Mouse (Mus musculus) liver, embryonic 16.5 days (tissue): ENCODE measurements around the gene Ctla2a. TPM values are rescaled to one million over a fixed set of nuclear protein-coding genes. Genes with fewer than 3 reads are reported as not detected.
A peak's percentile ranks its signal among the peaks of the same experiment; 100 is the strongest.
"Not testable (repeated sequence)": the region's sequence is repeated elsewhere in the genome, so short reads cannot be mapped to it uniquely, and the experiment has no call there.

Source experiments
- ATAC-seq: fragments of 200-750 bp; cut with Nextera tagmentation; 2 replicates; pipeline ENCODE4 v1.8.0; 2017; ENCODE audit warnings: low read depth, mild to moderate bottlenecking, moderate number of reproducible peaks, moderate library complexity
- H3K27ac ChIP-seq: fragments of 300-500 bp; sonication (generic); 2 replicates; pipeline ENCODE4 v1.5.1; 2014; ENCODE audit warnings: mild to moderate bottlenecking, low read length
- H3K27me3 ChIP-seq: fragments of 300-500 bp; sonication (generic); 2 replicates; pipeline ENCODE4 v1.6.1; 2014; ENCODE audit warnings: low read depth, low read length, mixed read lengths; ENCODE audit not compliant: control insufficient read depth, insufficient read depth
- H3K36me3 ChIP-seq: fragments of 300-500 bp; sonication (generic); 2 replicates; pipeline ENCODE4 v1.6.1; 2014; ENCODE audit warnings: mild to moderate bottlenecking; ENCODE audit not compliant: control insufficient read depth, insufficient read depth
- H3K4me1 ChIP-seq: fragments of 300-500 bp; sonication (generic); 2 replicates; pipeline ENCODE4 v1.6.1; 2014; ENCODE audit warnings: low read depth, low read length, mixed read lengths; ENCODE audit not compliant: control insufficient read depth
- H3K4me2 ChIP-seq: fragments of 300-500 bp; sonication (generic); 2 replicates; pipeline ENCODE4 v1.6.1; 2014; ENCODE audit warnings: low read depth, low read length, mixed read lengths
- H3K4me3 ChIP-seq: fragments of 300-500 bp; sonication (generic); 2 replicates; pipeline ENCODE4 v1.5.1; 2014; ENCODE audit warnings: low read depth, mild to moderate bottlenecking, low read length
- H3K9ac ChIP-seq: fragments of 300-500 bp; sonication (generic); 2 replicates; pipeline ENCODE4 v1.6.1; 2014; ENCODE audit warnings: low read depth, low read length
- H3K9me3 ChIP-seq: fragments of 300-500 bp; sonication (generic); replicated peaks from 2 replicates; pipeline ENCODE4 v1.6.1; 2016; ENCODE audit warnings: low read length; ENCODE audit not compliant: control insufficient read depth
- WGBS: fragments of 180-500 bp; shearing (Covaris S2); extraction: QIAGEN DNeasy Blood & Tissue Kit; methylation state at CpG from one replicate; pipeline ENCODE4 v1.1.7; 2014; ENCODE audit not compliant: insufficient replicate concordance; 5-methylcytosine and 5-hydroxymethylcytosine counted together
- polyA plus RNA-seq: library from polyadenylated mRNA; unstranded; fragments of >200 nt; fragmentation: Nextera tagmentation; extraction: Ambion mirVana; gene quantifications from 2 replicates; pipeline ENCODE4 v1.2.1, GENCODE M21; 2015

Gene Ctla2a
- polyA plus RNA-seq, result 21.5 and 25.4 TPM in 2 replicates

DNA sequence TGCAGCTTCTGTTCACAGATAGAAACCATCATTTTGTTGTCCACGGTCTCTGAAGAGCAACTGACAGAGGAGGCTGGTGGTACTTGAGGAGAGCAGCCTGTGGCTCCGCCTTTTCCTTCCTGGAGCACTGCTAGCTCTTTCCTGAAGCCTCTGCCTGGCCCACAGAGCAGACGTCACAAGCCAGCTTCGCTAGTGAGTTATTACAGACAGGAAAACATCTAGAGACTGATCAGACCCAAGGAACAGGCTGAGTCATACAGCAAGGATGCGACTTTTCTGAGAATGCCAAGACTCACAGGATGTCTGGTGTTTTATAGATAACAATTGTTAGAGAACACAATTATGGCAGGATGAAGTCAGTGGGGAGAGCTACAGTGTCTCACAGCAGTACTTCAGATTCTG, at the start of gene Ctla2a, which contains the start of gene Gm49391:
Ctla2a (minus strand) TSS at position 126 of the 402 bp plus-strand sequence.
Gm49391 (minus strand) TSS at position 72 of the 402 bp plus-strand sequence.
- 11% methylated on average over 5 of the region's 5 CpGs for WGBS
- H3K4me1 ChIP-seq, result no peaks in the 10 kb centered on the region
- no peak within 1 kb of the TSS for H3K4me3 ChIP-seq
- no peak within 1 kb of the TSS for H3K4me2 ChIP-seq
- no peak within 1 kb of the TSS for H3K9ac ChIP-seq
- H3K36me3 ChIP-seq, result no peaks in the 10 kb centered on the region
- no peaks in the 10 kb centered on the region for H3K27me3 ChIP-seq
- ATAC-seq, result peak; percentile 82
- no peak within 1 kb of the TSS for H3K27ac ChIP-seq
- no peaks in the 10 kb centered on the region for H3K9me3 ChIP-seq

- not testable (repeated sequence) for H3K9ac ChIP-seq, H3K4me2 ChIP-seq, H3K9me3 ChIP-seq, H3K27me3 ChIP-seq, H3K4me3 ChIP-seq, H3K36me3 ChIP-seq, ATAC-seq, H3K27ac ChIP-seq, H3K4me1 ChIP-seq
- WGBS, result 52% methylated on average over 4 of the region's 4 CpGs
These were observed 35.9 kb upstream of the Ctla2a start for GRCm38 (mm10) chr13:60972319-60972718.

GRCm38 (mm10) chr13:60963985-60964384, 27.6 kb upstream of the Ctla2a start:
- H3K9ac ChIP-seq, H3K4me1 ChIP-seq, H3K4me3 ChIP-seq, H3K9me3 ChIP-seq, H3K27ac ChIP-seq, H3K36me3 ChIP-seq, H3K4me2 ChIP-seq, H3K27me3 ChIP-seq, ATAC-seq: not testable (repeated sequence)
- 24% methylated on average over 5 of the region's 5 CpGs for WGBS

DNA sequence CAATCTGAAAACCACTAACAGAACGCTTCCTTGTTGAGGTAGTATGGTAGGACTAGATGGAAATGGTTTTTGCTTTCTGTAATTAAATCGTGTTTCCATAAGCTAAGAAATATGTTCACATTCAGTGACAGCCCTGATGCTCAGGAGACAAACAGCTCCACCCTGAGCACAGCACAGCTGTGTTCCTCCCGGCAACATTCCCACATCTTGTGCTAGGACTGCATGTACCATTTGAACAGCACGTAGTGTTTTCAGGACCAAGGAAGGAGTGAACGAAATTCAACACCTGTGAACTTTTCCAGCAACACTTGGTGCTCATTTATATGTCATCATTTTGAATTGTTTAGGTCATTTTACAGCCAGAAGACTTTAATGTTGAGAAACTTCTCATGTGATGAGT, 25.3 kb upstream of the Ctla2a start:
- no peaks in the 10 kb centered on the region for H3K4me1 ChIP-seq
- no peaks in the 10 kb centered on the region for H3K9me3 ChIP-seq
- no peak overlapping the region for H3K9ac ChIP-seq
- 48% methylated on average over 5 of the region's 5 CpGs for WGBS
- H3K4me3 ChIP-seq, result no peak overlapping the region
- ATAC-seq, result no peak
- H3K4me2 ChIP-seq, result no peak overlapping the region
- no peaks in the 10 kb centered on the region for H3K27me3 ChIP-seq
- H3K36me3 ChIP-seq, result no peaks in the 10 kb centered on the region
- H3K27ac ChIP-seq, result no peak overlapping the region

- not testable (repeated sequence) for H3K4me3 ChIP-seq, H3K9me3 ChIP-seq, H3K4me1 ChIP-seq, ATAC-seq, H3K27me3 ChIP-seq, H3K4me2 ChIP-seq, H3K27ac ChIP-seq, H3K9ac ChIP-seq, H3K36me3 ChIP-seq
- WGBS, result 50% methylated on average over 3 of the region's 3 CpGs
These were observed 5.5 kb upstream of the Ctla2a start, which contains the start of gene Tpbpa for GRCm38 (mm10) chr13:60941884-60942283. Gene Tpbpa, minus strand, starts transcription at chr13:60941984.

DNA sequence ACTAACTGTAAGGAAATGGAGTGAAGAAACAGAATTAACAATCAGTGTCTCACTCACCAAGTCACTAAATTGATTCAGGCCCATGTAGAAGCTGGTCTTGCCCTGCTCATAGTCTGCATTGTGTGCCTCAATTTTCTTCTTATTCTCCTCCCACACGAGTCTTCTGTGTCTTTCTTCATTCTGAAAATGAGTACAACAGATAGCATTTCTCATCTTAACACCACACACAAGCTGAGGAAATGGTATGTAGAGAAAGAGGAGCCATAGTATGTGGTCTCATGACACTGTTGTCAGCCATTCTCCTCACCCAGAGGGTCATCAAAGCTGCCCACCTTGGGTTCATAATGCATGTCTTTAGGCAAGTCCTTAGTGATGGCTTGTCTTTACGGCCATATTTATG, 935 bp downstream of the Ctla2a start, which contains the start of gene Gm49393:
Gm49393 (minus strand) TSS at position 101 of the 400 bp plus-strand sequence.
- H3K4me3 ChIP-seq, H3K4me1 ChIP-seq, H3K36me3 ChIP-seq, H3K9me3 ChIP-seq, H3K27ac ChIP-seq, H3K27me3 ChIP-seq, ATAC-seq, H3K4me2 ChIP-seq, H3K9ac ChIP-seq: not testable (repeated sequence)
- 51% methylated on average over 2 of the region's 2 CpGs for WGBS

DNA sequence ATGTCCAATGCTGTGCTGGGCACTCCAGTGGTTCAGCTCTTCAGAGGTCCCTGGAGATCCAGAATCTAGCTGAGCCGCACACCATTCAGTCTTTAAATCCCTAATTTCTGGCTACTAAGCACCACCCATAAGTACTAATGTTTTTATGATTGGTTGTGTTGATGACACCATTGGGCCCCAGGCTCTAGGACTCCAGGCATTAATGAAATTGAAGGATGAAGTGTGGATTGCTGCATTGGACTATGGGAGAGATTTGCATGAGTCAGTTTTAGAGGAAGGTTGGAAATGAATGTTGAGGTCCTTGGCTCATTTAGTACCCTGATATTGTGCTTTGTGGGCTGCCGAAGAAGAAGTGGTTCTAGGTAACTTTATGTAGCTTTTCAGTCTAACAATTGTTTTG, 31.6 kb downstream of the Ctla2a start, which contains the start of gene Tpbpb:
Tpbpb (minus strand) TSS at position 101 of the 400 bp plus-strand sequence.
- not testable (repeated sequence) for H3K36me3 ChIP-seq, H3K9me3 ChIP-seq, H3K27ac ChIP-seq

DNA sequence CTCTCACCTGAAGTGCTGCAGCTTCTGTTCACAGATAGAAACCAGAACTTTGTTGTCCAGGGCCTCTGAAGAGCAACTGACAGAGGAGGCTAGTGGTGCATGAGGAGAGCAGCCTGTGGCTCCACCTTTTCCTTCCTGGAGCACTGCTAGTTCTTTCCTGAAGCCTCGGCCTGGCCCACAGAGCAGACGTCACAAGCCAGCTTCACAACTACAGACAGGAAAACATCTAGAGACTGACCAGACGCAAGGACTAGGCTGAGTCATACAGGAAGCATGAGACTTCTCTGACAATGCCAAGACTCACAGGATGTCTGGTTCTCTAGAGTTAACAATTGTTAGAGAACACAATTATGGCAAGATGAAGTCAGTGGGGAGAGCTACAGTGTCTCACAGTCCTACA, 39.1 kb downstream of the Ctla2a start, which contains the start of gene Ctla2b:
Ctla2b (minus strand) TSS at position 120 of the 400 bp plus-strand sequence.
- H3K9me3 ChIP-seq, result no peaks in the 10 kb centered on the region
- peak; percentile 85 for ATAC-seq
- no peaks in the 10 kb centered on the region for H3K36me3 ChIP-seq
- no peaks in the 10 kb centered on the region for H3K4me1 ChIP-seq
- H3K27ac ChIP-seq, result no peak within 1 kb of the TSS
- no peak within 1 kb of the TSS for H3K9ac ChIP-seq
- H3K4me2 ChIP-seq, result no peak within 1 kb of the TSS
- 23% methylated on average over 3 of the region's 3 CpGs for WGBS
- H3K4me3 ChIP-seq, result no peak within 1 kb of the TSS
- no peaks in the 10 kb centered on the region for H3K27me3 ChIP-seq

More for the DNA sequence above, 31.6 kb downstream of the Ctla2a start, which contains the start of gene Tpbpb:
- H3K27me3 ChIP-seq, ATAC-seq, H3K4me2 ChIP-seq, H3K4me1 ChIP-seq, H3K9ac ChIP-seq, H3K4me3 ChIP-seq: not testable (repeated sequence)
- 65% methylated on average over 2 of the region's 2 CpGs for WGBS

- H3K36me3 ChIP-seq, H3K4me1 ChIP-seq, H3K27ac ChIP-seq, H3K27me3 ChIP-seq, H3K4me3 ChIP-seq, H3K9ac ChIP-seq, ATAC-seq, H3K9me3 ChIP-seq, H3K4me2 ChIP-seq: not testable (repeated sequence)
- WGBS, result 91% methylated on average over 6 of the region's 8 CpGs
These were observed 39.6 kb downstream of the Ctla2a start, which contains the start of gene Gm49392 for GRCm38 (mm10) chr13:60896794-60897193. Gene Gm49392, minus strand, starts transcription at chr13:60896894.
